Mouse (Mus musculus) ES-E14 (cell line): ENCODE measurements around the gene Leng1. TPM values are rescaled to one million over a fixed set of nuclear protein-coding genes. Genes with fewer than 3 reads are reported as not detected.

Experiments
- DNase-seq: peaks from one replicate; pipeline ENCODE4 v3.0.0-alpha.2; 2013; ENCODE audit warnings: low read depth, low spot score
- H3K27ac ChIP-seq: 2 replicates; pipeline ENCODE4 v1.5.1; 2012; ENCODE audit warnings: low read depth, mild to moderate bottlenecking, low read length, moderate library complexity, mixed read lengths; ENCODE audit not compliant: poor library complexity, insufficient read depth, severe bottlenecking
- H3K36me3 ChIP-seq: 2 replicates; pipeline ENCODE4 v1.6.1; 2012; ENCODE audit warnings: mild to moderate bottlenecking, low read length, moderate library complexity, mixed read lengths; ENCODE audit not compliant: control insufficient read depth, poor library complexity, insufficient read depth, severe bottlenecking
- H3K4me1 ChIP-seq, 2 experiments: fragments of 150-350 bp in 1 of 2; sonication (generic) in 1 of 2; 2 replicates each; pipeline ENCODE4 v1.6.1; 2012; ENCODE audit warnings: low read length in 2 of 2, mild to moderate bottlenecking in 1 of 2, mixed read lengths in 1 of 2; ENCODE audit not compliant: control insufficient read depth in 2 of 2, insufficient read depth in 2 of 2, poor library complexity in 1 of 2
- H3K4me3 ChIP-seq, 2 experiments: fragments of 150-350 bp in 1 of 2; sonication (generic) in 1 of 2; 2 replicates each; pipeline ENCODE4 v1.5.1; 2012; ENCODE audit warnings: low read length in 2 of 2, low read depth in 1 of 2, mild to moderate bottlenecking in 1 of 2, mixed read lengths in 1 of 2; ENCODE audit not compliant: insufficient read depth in 1 of 2, poor library complexity in 1 of 2, severe bottlenecking in 1 of 2
- H3K9ac ChIP-seq: 2 replicates; pipeline ENCODE4 v1.6.1; 2012; ENCODE audit warnings: low read depth, mild to moderate bottlenecking, low read length, mixed read lengths; ENCODE audit not compliant: poor library complexity, insufficient read depth, severe bottlenecking
- H3K9me3 ChIP-seq: fragments of 150-350 bp; sonication (generic); 2 replicates; pipeline ENCODE4 v1.6.1; 2012; ENCODE audit warnings: low read depth, mild to moderate bottlenecking, low read length; ENCODE audit not compliant: control insufficient read depth, insufficient read depth
- CHD2 ChIP-seq: IDR thresholded peaks from 2 replicates; pipeline ENCODE4 v1.6.1; 2014; ENCODE audit warnings: mild to moderate bottlenecking, low read depth, low read length, inconsistent platforms
- HCFC1 ChIP-seq: IDR thresholded peaks from 2 replicates; pipeline ENCODE4 v1.6.1; 2012; ENCODE audit warnings: low read length, inconsistent platforms, borderline replicate concordance; ENCODE audit not compliant: insufficient read depth
- MAFK ChIP-seq: IDR thresholded peaks from 2 replicates; pipeline ENCODE4 v1.6.1; 2014; ENCODE audit warnings: mild to moderate bottlenecking, low read depth, low read length, inconsistent platforms; ENCODE audit not compliant: insufficient read depth
- ZC3H11A ChIP-seq: IDR thresholded peaks from 2 replicates; pipeline ENCODE4 v1.6.1; 2012; ENCODE audit warnings: low read depth, mild to moderate bottlenecking, inconsistent platforms, low read length, borderline replicate concordance
- ZNF384 ChIP-seq: IDR thresholded peaks from 2 replicates; pipeline ENCODE4 v1.6.1; 2012; ENCODE audit warnings: low read depth, low read length, inconsistent platforms
- in situ Hi-C, 2 experiments: fragments of 600-800 bp; cut with MboI; formaldehyde crosslinking; loops; one replicate each; pipeline ENCODE4 v1.15.1; 2025; ENCODE audit warnings: low sequenced_read_pairs in 2 of 2, inconsistent platforms in 1 of 2; ENCODE audit not compliant: unreplicated experiment in 2 of 2
- total RNA-seq: library from RNA; depleted of rRNA; stranded (reverse); fragments of 300-350 nt; gene quantifications from 2 replicates; pipeline ENCODE4 v1.2.3, GENCODE M21; 2012

Leng1 gene
- total RNA-seq, 1 experiment: 5.7 TPM

GRCm38 (mm10) chr7:3643843-3644242, 21.8 kb downstream of the Leng1 start:
- peak overlapping the region; percentile 55; the same call in 1 of the 2 replicates for H3K9ac ChIP-seq
- H3K9me3 ChIP-seq: no peaks in the 10 kb centered on the region
- DNase-seq: no peak
- no peak for TF ChIP-seq ZNF384
- TF ChIP-seq ZC3H11A: no peak
- TF ChIP-seq MAFK: no peak
- TF ChIP-seq HCFC1: no peak
- no peak for TF ChIP-seq CHD2
- H3K4me3 ChIP-seq: peak overlapping the region; percentile 80 to 91
- peaks cover 36% of the 10 kb centered on the region for H3K36me3 ChIP-seq
- in situ Hi-C loops: no loop called here
- H3K27ac ChIP-seq: no peak overlapping the region
- peaks cover 2 to 14% of the 10 kb centered on the region in 2 experiments; a peak in 2 of 4 replicates for H3K4me1 ChIP-seq

DNA sequence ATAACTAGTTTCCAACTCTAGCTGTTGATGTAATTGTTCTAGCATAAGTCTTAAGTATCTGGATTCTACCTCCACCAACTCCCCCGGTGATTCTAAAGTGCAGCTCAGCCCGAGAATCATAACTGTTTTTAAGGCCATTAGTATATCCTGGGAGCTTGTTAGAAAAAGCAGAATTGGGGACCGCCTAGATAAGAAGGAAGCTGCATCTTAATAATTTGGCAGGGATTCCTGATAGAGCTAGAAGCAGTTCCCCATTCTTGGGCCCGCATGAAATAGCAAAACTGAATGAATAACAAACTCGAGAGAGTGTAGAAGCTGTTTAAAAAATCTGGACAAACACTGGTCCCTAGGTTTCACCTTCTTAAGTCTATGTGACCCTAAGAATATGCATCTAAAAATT, 22.2 kb downstream of the Leng1 start:
- Histone ChIP-seq H3K9ac (no peak overlapping the region), H3K9me3 (no peaks in the 10 kb centered on the region), H3K4me1 (peaks cover 2 to 14% of the 10 kb centered on the region in 2 experiments; a peak in 2 of 4 replicates), H3K36me3 (peaks cover 40% of the 10 kb centered on the region), H3K4me3 (no peak overlapping the region), H3K27ac (no peak overlapping the region)
- in situ Hi-C loops: no loop called here
- TF ChIP-seq HCFC1: no peak
- TF ChIP-seq MAFK: no peak
- TF ChIP-seq ZC3H11A: no peak
- TF ChIP-seq ZNF384: no peak
- TF ChIP-seq CHD2: no peak
- DNase-seq: no peak

DNA sequence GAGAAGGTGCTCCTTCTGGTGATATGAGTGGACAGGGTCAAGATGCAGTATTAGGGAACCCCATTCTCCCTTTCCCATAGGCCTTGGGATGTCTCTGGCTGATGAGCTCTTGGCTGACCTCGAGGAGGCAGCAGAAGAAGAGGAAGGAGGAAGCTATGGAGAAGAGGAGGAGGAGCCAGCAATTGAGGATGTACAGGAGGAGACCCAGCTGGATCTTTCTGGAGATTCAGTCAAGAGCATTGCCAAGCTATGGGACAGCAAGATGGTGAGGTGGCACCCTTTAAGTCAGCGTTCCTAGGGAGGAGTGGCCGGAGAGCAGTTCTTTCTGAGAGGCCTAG, 35.2 kb downstream of the Leng1 start:
- Histone ChIP-seq H3K9ac (peak overlapping the region; percentile 87), H3K36me3 (peaks cover 36% of the 10 kb centered on the region), H3K27ac (no peak overlapping the region), H3K9me3 (no peaks in the 10 kb centered on the region), H3K4me1 (no peaks in the 10 kb centered on the region), H3K4me3 (peak overlapping the region; percentile 87 to 96)
- no peak for DNase-seq
- in situ Hi-C loops: no loop called here
- no peak for TF ChIP-seq CHD2
- no peak for TF ChIP-seq MAFK
- no peak for TF ChIP-seq ZC3H11A
- TF ChIP-seq HCFC1: no peak
- TF ChIP-seq ZNF384: no peak

DNA sequence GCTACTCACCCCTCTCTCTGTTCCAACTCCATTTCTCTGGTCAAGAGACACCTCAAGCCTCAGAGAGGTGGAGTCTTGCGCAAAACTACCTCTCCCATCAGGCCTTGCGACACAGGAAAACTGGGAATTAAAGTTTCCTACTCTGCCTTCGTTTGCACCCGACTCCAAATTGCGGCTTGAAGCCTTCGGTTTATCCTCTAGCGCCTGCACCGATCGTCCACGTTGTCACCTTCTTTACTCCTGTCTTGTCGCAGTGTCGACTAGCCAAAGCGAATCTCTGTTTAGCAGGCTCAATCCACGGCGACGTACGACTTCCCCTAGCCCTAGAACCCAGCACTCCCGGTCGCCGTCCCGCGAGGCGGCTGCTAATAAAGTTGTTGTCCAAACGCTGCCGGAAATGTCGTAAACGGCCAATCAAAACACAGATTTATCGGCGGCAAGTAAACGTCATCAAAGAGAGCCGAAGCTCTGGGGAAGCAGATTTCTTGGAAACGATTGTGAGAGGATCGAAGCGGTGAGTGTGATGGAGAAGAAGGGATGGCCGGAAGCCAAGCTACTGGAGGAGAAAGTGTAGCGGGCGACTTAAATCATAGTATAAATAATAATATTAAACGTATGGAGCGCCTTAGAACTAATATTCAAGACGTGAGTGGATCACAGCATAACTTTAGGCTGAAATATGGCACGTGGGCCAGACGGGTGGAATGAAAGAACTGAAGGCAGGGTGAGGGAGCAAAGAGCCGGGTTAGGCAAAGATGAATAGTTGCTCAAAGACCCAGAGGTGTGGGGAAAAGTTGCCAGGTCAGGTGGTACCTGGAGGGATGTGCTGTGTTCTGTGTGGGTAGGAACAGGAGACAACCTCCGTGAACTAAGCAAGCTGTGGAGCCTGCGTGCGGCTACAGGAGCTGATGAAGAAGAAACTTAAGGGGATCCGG, 35.8 kb downstream of the Leng1 start, which contains the start of the genes Tfpt and Prpf31:
Tfpt (minus strand) TSS at position 387 of the 935 bp plus-strand sequence.
Prpf31 (plus strand) TSS at position 443 of the 935 bp plus-strand sequence.
- Histone ChIP-seq H3K27ac (peak within 1 kb of the TSS; percentile 38; the same call in 1 of the 2 replicates), H3K9me3 (no peaks in the 10 kb centered on the region), H3K4me1 (no peaks in the 10 kb centered on the region), H3K9ac (peak within 1 kb of the TSS; percentile 89), H3K4me3 (peak within 1 kb of the TSS; percentile 87 to 96), H3K36me3 (peaks cover 31% of the 10 kb centered on the region)
- TF ChIP-seq HCFC1 (peak; percentile 91), CHD2 (no peak), ZNF384 (peak; percentile 82; the same call in 1 of the 2 replicates), MAFK (no peak)
- DNase-seq: peak; percentile 91
- in situ Hi-C loops: no loop called here
